Mouse (Mus musculus): Measurements from ENCODE around the gene Ssbp1.

Gene Ssbp1

GRCm38 (mm10) chr6:40470916-40471719 lies at the start of gene Ssbp1:
Ssbp1 (plus strand) TSS chr6:40471352.
- peak; percentile 98 for DNase-seq (ENCODE audit: low read depth)

- DNase-seq (ENCODE audit: low read depth), result no peak
Observed at GRCm38 (mm10) chr6:40423013-40423412, 48.1 kb upstream of the Ssbp1 start.

- peak; percentile 72 for DNase-seq (ENCODE audit: low read depth)
Observed at GRCm38 (mm10) chr6:40423774-40424173, 47.4 kb upstream of the Ssbp1 start.

GRCm38 (mm10) chr6:40427441-40427840 lies 43.7 kb upstream of the Ssbp1 start:
- no peak for DNase-seq (ENCODE audit: low read depth)

GRCm38 (mm10) chr6:40428696-40429095 lies 42.5 kb upstream of the Ssbp1 start:
- DNase-seq (ENCODE audit: low read depth), result no peak

GRCm38 (mm10) chr6:40429521-40429931 lies 41.6 kb upstream of the Ssbp1 start:
- no peak for DNase-seq (ENCODE audit: low read depth)

GRCm38 (mm10) chr6:40430251-40430650 lies 40.9 kb upstream of the Ssbp1 start:
- peak; percentile 57 for DNase-seq (ENCODE audit: low read depth)

- DNase-seq (ENCODE audit: low read depth), result no peak
Observed at GRCm38 (mm10) chr6:40430878-40431277, 40.3 kb upstream of the Ssbp1 start.

GRCm38 (mm10) chr6:40431356-40431755 lies 39.8 kb upstream of the Ssbp1 start:
- no peak for DNase-seq (ENCODE audit: low read depth)

GRCm38 (mm10) chr6:40431812-40432211 lies 39.3 kb upstream of the Ssbp1 start:
- no peak for DNase-seq (ENCODE audit: low read depth)

- DNase-seq (ENCODE audit: low read depth), result no peak
Observed at GRCm38 (mm10) chr6:40432346-40433275, 38.5 kb upstream of the Ssbp1 start.

- no peak for DNase-seq (ENCODE audit: low read depth)
Observed at GRCm38 (mm10) chr6:40434697-40435096, 36.5 kb upstream of the Ssbp1 start.

GRCm38 (mm10) chr6:40435151-40436046 lies 35.8 kb upstream of the Ssbp1 start:
- DNase-seq (ENCODE audit: low read depth), result no peak

- peak; percentile 56 for DNase-seq (ENCODE audit: low read depth)
Observed at GRCm38 (mm10) chr6:40436047-40436483, 35.1 kb upstream of the Ssbp1 start, which contains the start of gene E330009J07Rik. E330009J07Rik (minus strand) TSS chr6:40436135.

- no peak for DNase-seq (ENCODE audit: low read depth)
Observed at GRCm38 (mm10) chr6:40438936-40439335, 32.2 kb upstream of the Ssbp1 start, which contains the start of gene Wee2. Wee2 (plus strand) TSS chr6:40439088.

- no peak for DNase-seq (ENCODE audit: low read depth)
Observed at GRCm38 (mm10) chr6:40439731-40440130, 31.4 kb upstream of the Ssbp1 start.

- no peak for DNase-seq (ENCODE audit: low read depth)
Observed at GRCm38 (mm10) chr6:40441276-40441675, 29.9 kb upstream of the Ssbp1 start.

GRCm38 (mm10) chr6:40441755-40442154 lies 29.4 kb upstream of the Ssbp1 start:
- no peak for DNase-seq (ENCODE audit: low read depth)

- no peak for DNase-seq (ENCODE audit: low read depth)
Observed at GRCm38 (mm10) chr6:40443281-40443928, 27.7 kb upstream of the Ssbp1 start.

GRCm38 (mm10) chr6:40448626-40449025 lies 22.5 kb upstream of the Ssbp1 start:
- DNase-seq (ENCODE audit: low read depth), result no peak

GRCm38 (mm10) chr6:40454436-40455041 lies 16.6 kb upstream of the Ssbp1 start:
- peak; percentile 67 for DNase-seq (ENCODE audit: low read depth)
